Mouse (Mus musculus) intestine, embryonic 14.5 days (tissue): ENCODE results near the gene Aak1. TPM values are rescaled to one million over a fixed set of nuclear protein-coding genes. Genes with fewer than 3 reads are reported as not detected.
A peak's percentile ranks its signal among the peaks of the same experiment; 100 is the strongest.

Experiments used
- ATAC-seq: fragments of 200-750 bp; cut with Nextera tagmentation; replicated peaks from 2 replicates; pipeline ENCODE4 v1.8.0; 2017; ENCODE audit warnings: low read depth, moderate number of reproducible peaks, moderate TSS enrichment, moderate library complexity; ENCODE audit not compliant: low FRiP score, low TSS enrichment
- DNase-seq: peaks from one replicate; pipeline ENCODE4 v3.0.0-alpha.2; 2018; ENCODE audit warnings: low spot score
- H3K27ac ChIP-seq: fragments of 300-500 bp; sonication (generic); 2 replicates; pipeline ENCODE4 v1.5.1; 2014; ENCODE audit warnings: low read depth, mild to moderate bottlenecking, control low read depth
- H3K27me3 ChIP-seq: fragments of 300-500 bp; sonication (generic); replicated peaks from 2 replicates; pipeline ENCODE4 v1.6.1; 2014; ENCODE audit warnings: low read length, control low read depth; ENCODE audit not compliant: control insufficient read depth, insufficient read depth
- H3K36me3 ChIP-seq: fragments of 300-500 bp; sonication (generic); 2 replicates; pipeline ENCODE4 v1.6.1; 2014; ENCODE audit warnings: low read length, control low read depth; ENCODE audit not compliant: control insufficient read depth, insufficient read depth
- H3K4me1 ChIP-seq: fragments of 300-500 bp; sonication (generic); replicated peaks from 2 replicates; pipeline ENCODE4 v1.6.1; 2014; ENCODE audit warnings: low read length, control low read depth, mixed read lengths; ENCODE audit not compliant: control insufficient read depth, insufficient read depth
- H3K4me2 ChIP-seq: fragments of 300-500 bp; sonication (generic); 2 replicates; pipeline ENCODE4 v1.6.1; 2014; ENCODE audit warnings: low read length
- H3K4me3 ChIP-seq: fragments of 300-500 bp; sonication (generic); 2 replicates; pipeline ENCODE4 v1.5.1; 2014; ENCODE audit warnings: low read depth, low read length, control low read depth, mixed read lengths
- H3K9ac ChIP-seq: fragments of 300-500 bp; sonication (generic); 2 replicates; pipeline ENCODE4 v1.6.1; 2014; ENCODE audit warnings: mild to moderate bottlenecking, low read length
- H3K9me3 ChIP-seq: fragments of 300-500 bp; sonication (generic); 2 replicates; pipeline ENCODE4 v1.6.1; 2016; ENCODE audit warnings: low read length, control low read depth; ENCODE audit not compliant: control insufficient read depth
- WGBS: fragments of 180-500 bp; shearing (Covaris S2); extraction: QIAGEN DNeasy Blood & Tissue Kit; methylation state at CpG from one replicate; pipeline ENCODE4 v1.1.7; 2014; 5-methylcytosine and 5-hydroxymethylcytosine counted together
- polyA plus RNA-seq: library from polyadenylated mRNA; unstranded; fragments of >200 nt; fragmentation: Nextera tagmentation; extraction: Ambion mirVana; gene quantifications from 2 replicates; pipeline ENCODE4 v1.2.1, GENCODE M21; 2014

The Aak1 gene
- polyA plus RNA-seq, 1 experiment from 2014 or later = 14.0 TPM

- Histone ChIP-seq H3K9me3 (no peaks in the 10 kb centered on the region), H3K9ac (no peak overlapping the region), H3K27ac (no peak overlapping the region), H3K4me1 (no peaks in the 10 kb centered on the region), H3K36me3 (no peaks in the 10 kb centered on the region), H3K4me2 (no peak overlapping the region), H3K4me3 (no peak overlapping the region), H3K27me3 (no peaks in the 10 kb centered on the region)
- 71% methylated on average over 7 of the region's 7 CpGs for WGBS
- no peak for DNase-seq
- no peak for ATAC-seq
These were observed 60.6 kb downstream of the Aak1 start for GRCm38 (mm10) chr6:86909881-86910280.

GRCm38 (mm10) chr6:86916157-86916820, 67.0 kb downstream of the Aak1 start:
- DNase-seq (no peak), ATAC-seq (no peak)
- Histone ChIP-seq H3K4me1 (peaks cover 3% of the 10 kb centered on the region; the same call in 1 of the 2 replicates), H3K27me3 (no peaks in the 10 kb centered on the region), H3K27ac (no peak overlapping the region), H3K4me3 (no peak overlapping the region), H3K9me3 (no peaks in the 10 kb centered on the region), H3K9ac (no peak overlapping the region), H3K4me2 (no peak overlapping the region), H3K36me3 (no peaks in the 10 kb centered on the region)
- WGBS = 81% methylated on average over 5 of the region's 5 CpGs

- WGBS = 71% methylated on average over 4 of the region's 4 CpGs
- Histone ChIP-seq H3K4me3 (no peak overlapping the region), H3K36me3 (no peaks in the 10 kb centered on the region), H3K9me3 (no peaks in the 10 kb centered on the region), H3K4me2 (no peak overlapping the region), H3K9ac (no peak overlapping the region), H3K4me1 (peaks cover 3% of the 10 kb centered on the region; the same call in 1 of the 2 replicates), H3K27me3 (no peaks in the 10 kb centered on the region), H3K27ac (no peak overlapping the region)
- DNase-seq (no peak), ATAC-seq (no peak)
These were observed 67.9 kb downstream of the Aak1 start for GRCm38 (mm10) chr6:86917231-86917630.

GRCm38 (mm10) chr6:86918058-86918835, 68.9 kb downstream of the Aak1 start:
- ATAC-seq (no peak), DNase-seq (no peak)
- H3K4me2 ChIP-seq = no peak overlapping the region
- no peak overlapping the region for H3K4me3 ChIP-seq
- H3K36me3 ChIP-seq = no peaks in the 10 kb centered on the region
- H3K9me3 ChIP-seq = no peaks in the 10 kb centered on the region
- no peaks in the 10 kb centered on the region for H3K27me3 ChIP-seq
- H3K4me1 ChIP-seq = peaks cover 3% of the 10 kb centered on the region; the same call in 1 of the 2 replicates
- WGBS = 65% methylated on average over 7 of the region's 7 CpGs
- no peak overlapping the region for H3K27ac ChIP-seq
- H3K9ac ChIP-seq = no peak overlapping the region

GRCm38 (mm10) chr6:86921880-86922279, 72.6 kb downstream of the Aak1 start:
- WGBS = 18% methylated on average over 4 of the region's 4 CpGs
- Histone ChIP-seq H3K4me2 (no peak overlapping the region), H3K9me3 (no peaks in the 10 kb centered on the region), H3K4me3 (no peak overlapping the region), H3K36me3 (peaks cover 18% of the 10 kb centered on the region), H3K27ac (no peak overlapping the region), H3K9ac (no peak overlapping the region), H3K27me3 (no peaks in the 10 kb centered on the region), H3K4me1 (peaks cover 3% of the 10 kb centered on the region; the same call in 1 of the 2 replicates)
- DNase-seq (peak; percentile 58), ATAC-seq (peak; percentile 66; the same call in 1 of the 2 replicates)

- Histone ChIP-seq H3K27me3 (no peaks in the 10 kb centered on the region), H3K4me1 (no peaks in the 10 kb centered on the region), H3K9ac (no peak overlapping the region), H3K27ac (no peak overlapping the region), H3K9me3 (no peaks in the 10 kb centered on the region), H3K4me2 (no peak overlapping the region), H3K4me3 (no peak overlapping the region), H3K36me3 (peaks cover 28% of the 10 kb centered on the region)
- WGBS = 93% methylated on average over 4 of the region's 4 CpGs
- DNase-seq (no peak), ATAC-seq (no peak)
These were observed 75.4 kb downstream of the Aak1 start for GRCm38 (mm10) chr6:86924746-86925145.

GRCm38 (mm10) chr6:86934541-86934940, 85.2 kb downstream of the Aak1 start:
- WGBS = 60% methylated on average over 5 of the region's 5 CpGs
- Histone ChIP-seq H3K4me2 (no peak overlapping the region), H3K9ac (no peak overlapping the region), H3K36me3 (peaks cover 39% of the 10 kb centered on the region), H3K4me1 (no peaks in the 10 kb centered on the region), H3K4me3 (no peak overlapping the region), H3K27ac (no peak overlapping the region), H3K9me3 (peaks cover 13% of the 10 kb centered on the region), H3K27me3 (no peaks in the 10 kb centered on the region)
- ATAC-seq = no peak
- DNase-seq = no peak

GRCm38 (mm10) chr6:86939797-86940196, 90.5 kb downstream of the Aak1 start:
- Histone ChIP-seq H3K4me3 (no peak overlapping the region), H3K4me2 (no peak overlapping the region), H3K9me3 (peaks cover 13% of the 10 kb centered on the region), H3K27ac (no peak overlapping the region), H3K36me3 (peaks cover 61% of the 10 kb centered on the region), H3K9ac (no peak overlapping the region), H3K27me3 (no peaks in the 10 kb centered on the region), H3K4me1 (no peaks in the 10 kb centered on the region)
- no peak for DNase-seq
- ATAC-seq = no peak
- WGBS = 94% methylated on average over 7 of the region's 7 CpGs
